Mouse (Mus musculus) embryonic facial prominence, embryonic 11.5 days (tissue): ENCODE data around the gene Adarb2. TPM values are rescaled to one million over a fixed set of nuclear protein-coding genes. Genes with fewer than 3 reads are reported as not detected.

Experiments used
- ATAC-seq: fragments of 200-750 bp; cut with Nextera tagmentation; replicated peaks from 2 replicates; pipeline ENCODE4 v1.8.0; 2017; ENCODE audit warnings: low read depth; ENCODE audit not compliant: insufficient number of reproducible peaks, low FRiP score, low TSS enrichment
- DNase-seq: peaks from one replicate; pipeline ENCODE4 v3.0.0-alpha.2; 2015; ENCODE audit warnings: low spot score
- H3K27ac ChIP-seq: fragments of 300-500 bp; sonication (generic); replicated peaks from 2 replicates; pipeline ENCODE4 v1.5.1; 2014; ENCODE audit warnings: mild to moderate bottlenecking, low read depth, low read length, control low read depth
- H3K27me3 ChIP-seq: fragments of 300-500 bp; sonication (generic); 2 replicates; pipeline ENCODE4 v1.6.1; 2014; ENCODE audit warnings: mild to moderate bottlenecking, low read length, moderate library complexity, mixed read lengths; ENCODE audit not compliant: control insufficient read depth, insufficient read depth
- H3K36me3 ChIP-seq: fragments of 300-500 bp; sonication (generic); replicated peaks from 2 replicates; pipeline ENCODE4 v1.6.1; 2014; ENCODE audit warnings: low read depth, mild to moderate bottlenecking, low read length, moderate library complexity, mixed read lengths; ENCODE audit not compliant: control insufficient read depth, insufficient read depth
- H3K4me1 ChIP-seq: fragments of 300-500 bp; sonication (generic); 2 replicates; pipeline ENCODE4 v1.6.1; 2014; ENCODE audit warnings: low read length, mixed read lengths; ENCODE audit not compliant: control insufficient read depth, insufficient read depth
- H3K4me2 ChIP-seq: fragments of 300-500 bp; sonication (generic); 2 replicates; pipeline ENCODE4 v1.6.1; 2014; ENCODE audit warnings: low read depth, mild to moderate bottlenecking, control low read depth, low read length, moderate library complexity
- H3K4me3 ChIP-seq: fragments of 300-500 bp; sonication (generic); 2 replicates; pipeline ENCODE4 v1.5.1; 2014; ENCODE audit warnings: low read depth, low read length, control low read depth
- H3K9ac ChIP-seq: fragments of 300-500 bp; sonication (generic); replicated peaks from 2 replicates; pipeline ENCODE4 v1.6.1; 2014; ENCODE audit warnings: mild to moderate bottlenecking, control low read depth, low read length
- H3K9me3 ChIP-seq: fragments of 300-500 bp; sonication (generic); replicated peaks from 2 replicates; pipeline ENCODE4 v1.6.1; 2016; ENCODE audit warnings: mild to moderate bottlenecking, low read length, inconsistent platforms, mixed read lengths; ENCODE audit not compliant: control insufficient read depth
- WGBS: fragments of 180-500 bp; shearing (Covaris S2); extraction: QIAGEN DNeasy Blood & Tissue Kit; methylation state at CpG from one replicate; pipeline ENCODE4 v1.1.7; 2014; 5-methylcytosine and 5-hydroxymethylcytosine counted together
- polyA plus RNA-seq: library from polyadenylated mRNA; unstranded; fragments of >200 nt; fragmentation: Nextera tagmentation; extraction: Ambion mirVana; gene quantifications from 2 replicates; pipeline ENCODE4 v1.2.1, GENCODE M21; 2014

Adarb2 gene
- polyA plus RNA-seq, 1 experiment from 2014 or later: 1.8 TPM

DNA sequence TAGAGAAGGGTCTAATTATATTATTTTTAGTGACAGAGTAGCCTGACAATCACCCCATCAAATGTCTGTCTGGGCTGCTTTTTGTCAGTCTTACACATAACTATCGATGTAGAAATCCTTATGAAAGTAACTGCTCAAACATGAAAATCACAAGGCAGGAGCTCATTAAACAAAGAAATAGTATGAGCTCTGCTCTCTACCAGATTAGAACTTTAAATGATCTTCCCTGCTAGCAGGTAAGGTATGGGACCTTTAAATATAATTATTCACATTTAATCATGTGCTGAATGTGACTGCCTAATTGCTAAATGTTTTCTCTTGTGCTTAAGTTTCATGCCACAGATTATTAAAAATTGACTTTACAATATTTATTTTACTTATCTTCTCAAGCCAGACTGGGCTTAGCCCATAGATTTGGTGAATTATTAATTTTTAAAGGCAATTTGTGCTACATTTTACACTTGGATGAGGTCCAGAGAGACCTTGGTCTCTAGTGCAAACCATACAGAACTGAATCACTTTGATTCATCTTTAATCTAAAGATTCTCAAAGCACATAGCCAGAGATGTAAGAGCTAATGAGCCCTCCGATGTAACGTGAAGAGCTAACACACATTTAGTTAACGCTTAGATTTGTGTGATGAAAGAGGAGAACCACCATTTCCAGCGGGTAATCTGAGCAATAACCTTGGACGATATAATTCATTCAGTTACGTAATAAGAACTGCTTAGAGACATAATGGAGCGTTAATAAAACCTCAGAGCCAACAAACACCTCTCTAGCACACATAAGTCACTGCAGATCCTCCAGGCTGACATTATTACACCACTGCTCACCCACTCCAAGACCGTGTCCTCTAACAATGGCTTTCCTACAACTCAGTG is 323.3 kb downstream of the Adarb2 start:
- DNase-seq: no peak
- ATAC-seq: no peak
- Histone ChIP-seq H3K4me2 (no peak overlapping the region), H3K27ac (no peak overlapping the region), H3K4me3 (no peak overlapping the region), H3K9me3 (no peaks in the 10 kb centered on the region), H3K27me3 (no peaks in the 10 kb centered on the region), H3K4me1 (no peaks in the 10 kb centered on the region), H3K9ac (no peak overlapping the region), H3K36me3 (no peaks in the 10 kb centered on the region)
- WGBS: 82% methylated on average over 9 of the region's 9 CpGs

DNA sequence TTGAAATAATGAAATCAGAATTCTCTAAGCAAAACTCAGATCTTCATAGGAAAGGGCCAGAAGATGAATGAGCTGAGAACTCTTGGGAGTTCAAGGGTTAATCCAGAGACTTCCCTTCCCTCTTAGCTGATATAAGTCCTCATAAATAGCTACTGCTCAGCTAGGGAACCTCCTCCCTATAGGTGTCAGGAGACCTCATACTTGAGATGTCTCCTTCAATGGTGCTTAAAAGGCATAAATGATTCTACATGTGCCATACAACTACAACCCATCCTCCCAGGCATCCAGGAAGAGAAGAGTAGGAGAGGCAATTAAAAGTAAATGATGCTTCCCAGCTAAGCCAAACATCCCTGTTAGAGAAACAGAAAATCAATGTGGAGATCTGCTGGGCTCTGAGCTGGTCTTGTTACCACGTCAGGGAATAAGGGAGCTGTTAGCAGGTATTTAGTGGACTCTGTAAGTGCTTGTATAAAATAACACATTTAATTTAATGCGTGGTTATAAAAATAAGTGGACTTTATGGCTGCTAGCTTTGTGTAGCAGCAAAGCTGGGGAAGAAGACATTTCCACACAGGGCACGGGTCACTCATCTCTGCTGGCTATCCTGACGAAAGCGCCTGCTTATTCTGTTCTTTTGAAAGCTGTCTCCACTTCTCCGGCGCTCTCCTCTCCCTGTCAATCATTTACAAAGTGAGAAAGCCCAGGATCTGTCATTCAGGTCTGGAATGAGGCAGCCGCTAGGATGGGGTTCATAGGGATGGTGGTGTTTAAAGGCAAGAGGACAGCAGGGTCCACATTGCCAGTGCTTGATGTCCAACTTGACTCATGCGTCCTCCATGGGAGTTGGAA is 331.8 kb downstream of the Adarb2 start:
- Histone ChIP-seq H3K27ac (no peak overlapping the region), H3K4me2 (no peak overlapping the region), H3K27me3 (no peaks in the 10 kb centered on the region), H3K9me3 (no peaks in the 10 kb centered on the region), H3K9ac (no peak overlapping the region), H3K4me1 (no peaks in the 10 kb centered on the region), H3K4me3 (no peak overlapping the region), H3K36me3 (no peaks in the 10 kb centered on the region)
- no peak for DNase-seq
- WGBS: 82% methylated on average over 9 of the region's 9 CpGs
- no peak for ATAC-seq

DNA sequence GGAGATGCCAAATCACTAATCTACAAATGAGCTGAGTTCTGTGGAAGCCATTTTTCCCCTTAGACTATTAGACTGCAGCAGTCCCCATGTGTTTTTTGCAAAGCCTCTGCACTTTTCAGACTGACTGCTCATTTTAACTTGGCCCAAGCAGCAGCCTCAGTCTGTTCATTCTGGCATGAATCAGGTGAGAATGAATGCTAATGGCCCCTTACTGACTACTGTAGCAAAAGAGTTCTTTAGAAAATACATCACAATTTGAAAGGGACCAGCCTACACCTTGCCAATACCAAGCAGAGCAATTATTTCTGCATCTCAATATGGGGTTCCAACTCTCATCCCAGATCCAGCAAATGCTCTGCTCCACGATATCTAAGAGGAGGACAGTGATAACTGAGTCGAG is 335.8 kb downstream of the Adarb2 start:
- H3K9ac ChIP-seq: no peak overlapping the region
- no peaks in the 10 kb centered on the region for H3K27me3 ChIP-seq
- no peaks in the 10 kb centered on the region for H3K36me3 ChIP-seq
- H3K4me1 ChIP-seq: no peaks in the 10 kb centered on the region
- no peaks in the 10 kb centered on the region for H3K9me3 ChIP-seq
- no peak for DNase-seq
- ATAC-seq: no peak
- H3K4me2 ChIP-seq: no peak overlapping the region
- 94% methylated on average over 2 of the region's 2 CpGs for WGBS
- H3K27ac ChIP-seq: no peak overlapping the region
- H3K4me3 ChIP-seq: no peak overlapping the region

DNA sequence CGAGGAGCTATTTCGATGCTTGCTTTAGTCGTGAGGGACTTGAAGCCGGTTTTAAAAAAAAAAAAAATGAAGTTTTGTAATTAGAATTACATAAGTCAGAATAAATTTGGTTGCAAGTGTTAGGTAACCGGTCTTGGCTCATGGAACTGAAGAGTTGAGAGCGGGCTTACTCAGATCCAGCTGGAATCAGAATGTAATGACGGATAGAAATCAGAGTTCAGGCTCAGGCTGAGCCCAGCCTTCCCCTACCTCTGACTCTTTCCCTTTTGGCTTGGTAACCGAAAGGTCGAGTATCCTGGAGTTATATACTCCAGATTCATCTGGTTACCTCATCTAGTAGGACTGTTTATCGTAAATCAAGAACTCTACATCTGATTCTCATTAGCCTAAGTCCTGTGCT is 336.2 kb downstream of the Adarb2 start:
- H3K36me3 ChIP-seq: no peaks in the 10 kb centered on the region
- H3K4me2 ChIP-seq: no peak overlapping the region
- ATAC-seq (no peak), DNase-seq (no peak)
- H3K9ac ChIP-seq: no peak overlapping the region
- no peaks in the 10 kb centered on the region for H3K4me1 ChIP-seq
- no peak overlapping the region for H3K4me3 ChIP-seq
- H3K27me3 ChIP-seq: no peaks in the 10 kb centered on the region
- WGBS: 86% methylated on average over 10 of the region's 10 CpGs
- no peak overlapping the region for H3K27ac ChIP-seq
- H3K9me3 ChIP-seq: no peaks in the 10 kb centered on the region

DNA sequence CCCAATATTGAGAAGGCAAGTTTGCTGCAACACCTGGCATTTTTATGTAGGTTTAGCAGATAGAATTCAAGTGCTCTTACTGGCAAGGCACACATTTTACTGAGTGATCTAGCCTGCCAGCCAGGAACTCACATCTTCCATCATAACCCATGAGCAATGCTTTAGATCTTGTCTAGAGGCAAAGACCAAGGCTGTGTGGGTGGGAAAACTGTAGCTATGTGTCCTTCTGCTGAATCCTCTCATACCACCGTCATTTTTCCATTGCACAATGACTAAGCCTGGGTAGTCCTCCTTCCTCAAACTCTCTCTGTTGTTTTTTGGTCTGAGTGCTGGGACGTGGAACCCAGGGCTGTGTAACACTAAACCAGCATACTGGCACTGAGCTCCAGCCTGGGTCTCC is 340.0 kb downstream of the Adarb2 start:
- no peak for ATAC-seq
- H3K27me3 ChIP-seq: no peaks in the 10 kb centered on the region
- H3K4me3 ChIP-seq: no peak overlapping the region
- H3K36me3 ChIP-seq: no peaks in the 10 kb centered on the region
- DNase-seq: no peak
- WGBS: 89% methylated on average over 2 of the region's 2 CpGs
- no peak overlapping the region for H3K27ac ChIP-seq
- H3K4me2 ChIP-seq: no peak overlapping the region
- H3K9me3 ChIP-seq: no peaks in the 10 kb centered on the region
- H3K9ac ChIP-seq: no peak overlapping the region
- no peaks in the 10 kb centered on the region for H3K4me1 ChIP-seq

DNA sequence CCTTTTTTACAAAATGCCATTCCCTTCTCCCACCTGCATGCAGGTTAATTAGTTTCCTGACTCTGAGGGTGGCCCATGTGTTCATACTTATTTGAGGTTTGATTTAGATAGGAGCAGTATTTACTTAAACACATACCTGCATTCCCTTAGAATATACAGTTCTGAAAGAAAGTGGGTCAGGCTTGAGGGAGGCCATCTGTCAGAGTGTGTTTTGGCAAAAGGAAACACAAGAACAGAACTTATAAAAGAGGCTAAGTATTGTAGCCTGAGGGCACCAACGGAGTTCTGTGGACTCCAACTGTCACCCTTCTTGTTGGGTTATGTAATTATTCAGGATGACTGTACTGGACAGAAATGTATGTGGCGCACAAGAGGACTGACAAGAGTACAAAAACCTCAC is 349.6 kb downstream of the Adarb2 start:
- no peak overlapping the region for H3K27ac ChIP-seq
- 59% methylated on average over 2 of the region's 2 CpGs for WGBS
- no peaks in the 10 kb centered on the region for H3K36me3 ChIP-seq
- no peak overlapping the region for H3K4me2 ChIP-seq
- ATAC-seq (no peak), DNase-seq (no peak)
- H3K4me1 ChIP-seq: no peaks in the 10 kb centered on the region
- no peaks in the 10 kb centered on the region for H3K9me3 ChIP-seq
- no peak overlapping the region for H3K4me3 ChIP-seq
- no peaks in the 10 kb centered on the region for H3K27me3 ChIP-seq
- no peak overlapping the region for H3K9ac ChIP-seq

DNA sequence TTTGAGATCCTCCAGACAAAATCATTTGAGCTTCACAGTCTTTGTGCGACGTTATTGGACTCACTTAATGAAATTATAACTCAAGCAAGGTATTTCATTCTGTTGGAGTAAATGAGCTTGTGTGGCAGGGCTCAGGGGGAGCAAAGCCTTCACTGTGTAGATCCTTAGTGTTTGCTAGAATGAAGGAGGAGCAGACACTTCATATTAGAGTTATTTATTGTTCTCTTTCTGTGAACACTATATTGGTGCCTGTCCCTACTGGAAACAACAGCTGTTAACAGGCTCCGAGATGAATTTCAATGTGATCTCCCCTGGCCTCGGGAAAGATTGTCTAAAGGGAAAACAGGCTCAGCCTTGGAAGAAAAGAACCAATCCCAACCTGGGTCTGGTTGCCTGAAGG is 355.1 kb downstream of the Adarb2 start:
- Histone ChIP-seq H3K27ac (no peak overlapping the region), H3K27me3 (no peaks in the 10 kb centered on the region), H3K9me3 (no peaks in the 10 kb centered on the region), H3K4me1 (no peaks in the 10 kb centered on the region), H3K4me3 (no peak overlapping the region), H3K36me3 (no peaks in the 10 kb centered on the region), H3K4me2 (no peak overlapping the region), H3K9ac (no peak overlapping the region)
- DNase-seq: no peak
- 78% methylated on average over 4 of the region's 4 CpGs for WGBS
- ATAC-seq: no peak

DNA sequence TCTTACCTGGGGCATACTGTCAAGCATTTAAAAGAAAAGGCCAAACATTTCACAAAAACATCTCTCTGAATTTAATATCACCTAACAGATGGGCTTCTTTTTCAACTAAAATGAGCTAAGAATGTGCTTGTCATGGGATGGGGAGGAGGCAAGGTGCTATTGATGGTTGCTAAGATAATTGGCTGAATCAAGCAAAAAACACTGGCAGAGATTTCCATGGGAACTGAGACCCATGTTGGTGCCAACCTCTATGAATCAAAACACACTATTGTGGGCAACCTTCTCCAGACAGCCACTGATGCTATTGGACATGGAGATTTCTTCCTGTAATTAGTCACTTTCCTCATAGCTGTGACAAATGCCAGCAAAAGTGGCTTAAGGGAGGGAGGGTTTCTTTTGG is 357.8 kb downstream of the Adarb2 start:
- Histone ChIP-seq H3K9me3 (no peaks in the 10 kb centered on the region), H3K9ac (no peak overlapping the region), H3K27me3 (no peaks in the 10 kb centered on the region), H3K36me3 (no peaks in the 10 kb centered on the region), H3K27ac (no peak overlapping the region), H3K4me1 (no peaks in the 10 kb centered on the region), H3K4me2 (no peak overlapping the region), H3K4me3 (no peak overlapping the region)
- ATAC-seq (no peak), DNase-seq (no peak)
